Mouse (Mus musculus) left cerebral cortex, adult 6 months (tissue): ENCODE results near the gene Rab10. TPM values are rescaled to one million over a fixed set of nuclear protein-coding genes. Genes with fewer than 3 reads are reported as not detected.

Experiments
- long read RNA-seq, 2 experiments: library from polyadenylated mRNA; unstranded; transcript quantifications; one replicate each; pipeline ENCODE4 v2.0.0; 2019 to 2020
- polyA plus RNA-seq: library from polyadenylated mRNA; unstranded; fragments of <200 nt; fragmentation: Nextera tagmentation; gene quantifications from 2 replicates; pipeline ENCODE4 v1.2.3, GENCODE M21; 2021

Gene Rab10
- 28.9 and 89.7 TPM in 2 replicates for polyA plus RNA-seq
- long read RNA-seq, experiment 1, transcript Rab10-201 (6 exons, 3,513 nt): major isoform, 72 of 89 reads
- long read RNA-seq, experiment 1, partial matches to known transcripts: 9 of 89 reads
- long read RNA-seq, experiment 1, other reads (novel, unspliced or antisense): 8 of 89 reads
- long read RNA-seq, experiment 2, transcript Rab10-201 (6 exons, 3,513 nt): major isoform, 9 of 41 reads
- long read RNA-seq, experiment 2, partial matches to known transcripts: 3 of 41 reads
- long read RNA-seq, experiment 2, other reads (novel, unspliced or antisense): 29 of 41 reads

DNA sequence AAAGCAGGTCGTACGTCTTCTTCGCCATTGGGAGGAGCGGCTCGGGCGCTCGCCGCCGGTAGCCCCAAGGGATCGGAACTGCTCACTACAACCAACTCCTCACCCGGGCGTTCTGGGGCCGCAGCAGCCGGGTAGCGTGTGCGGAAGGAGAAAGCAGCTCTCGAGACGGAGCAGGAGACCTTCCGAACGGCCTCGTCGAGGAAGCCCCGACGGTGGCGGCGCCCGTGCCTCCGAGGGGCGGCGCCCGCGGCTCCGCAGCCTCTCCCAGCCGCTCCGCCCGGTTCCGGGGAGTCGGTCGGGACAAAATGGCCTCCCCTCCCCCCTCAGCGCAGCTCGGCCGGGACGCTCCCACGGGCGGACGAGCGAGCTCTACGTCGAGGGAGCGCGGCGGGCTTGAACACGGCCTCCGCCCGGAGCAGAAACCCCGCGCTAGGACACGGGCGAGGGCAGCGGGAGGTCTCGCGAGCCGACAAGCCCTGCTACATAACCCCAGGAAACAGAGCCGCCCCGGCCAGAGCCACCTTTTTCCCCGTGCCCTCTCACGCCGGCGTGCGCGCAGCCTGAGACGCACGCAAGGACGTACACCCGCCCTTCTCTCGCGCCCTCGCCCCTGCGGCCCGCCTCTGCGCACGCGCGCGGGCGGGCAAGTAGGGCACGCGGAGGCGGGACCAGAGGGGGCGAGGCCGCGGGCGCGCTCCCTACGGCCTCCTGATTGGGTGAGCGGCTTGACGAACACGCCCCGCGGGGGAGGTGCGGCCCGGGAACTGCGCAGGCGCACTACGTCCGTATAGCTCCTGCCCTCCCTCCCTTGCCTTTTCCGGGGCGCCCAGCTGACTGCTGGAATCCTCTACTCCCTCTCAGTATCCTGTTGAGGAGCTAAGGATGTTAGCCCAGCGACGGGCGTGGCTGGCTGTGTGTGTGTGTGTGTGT, at the start of gene Rab10:
TSS of gene Rab10 (minus strand) at position 579 of the 930 bp plus-strand sequence.

Other genes with a start within 250 kb of the Rab10 start
- gene Kif3c, start 55.2 kb upstream of the Rab10 start, polyA plus RNA-seq: 28.6 and 31.9 TPM in 2 replicates
- 4.1 and 8.4 TPM in 2 replicates for gene Asxl2, start 116.9 kb upstream of the Rab10 start, polyA plus RNA-seq